Mouse (Mus musculus): ENCODE results near the gene Tmem69.

Gene Tmem69

DNA sequence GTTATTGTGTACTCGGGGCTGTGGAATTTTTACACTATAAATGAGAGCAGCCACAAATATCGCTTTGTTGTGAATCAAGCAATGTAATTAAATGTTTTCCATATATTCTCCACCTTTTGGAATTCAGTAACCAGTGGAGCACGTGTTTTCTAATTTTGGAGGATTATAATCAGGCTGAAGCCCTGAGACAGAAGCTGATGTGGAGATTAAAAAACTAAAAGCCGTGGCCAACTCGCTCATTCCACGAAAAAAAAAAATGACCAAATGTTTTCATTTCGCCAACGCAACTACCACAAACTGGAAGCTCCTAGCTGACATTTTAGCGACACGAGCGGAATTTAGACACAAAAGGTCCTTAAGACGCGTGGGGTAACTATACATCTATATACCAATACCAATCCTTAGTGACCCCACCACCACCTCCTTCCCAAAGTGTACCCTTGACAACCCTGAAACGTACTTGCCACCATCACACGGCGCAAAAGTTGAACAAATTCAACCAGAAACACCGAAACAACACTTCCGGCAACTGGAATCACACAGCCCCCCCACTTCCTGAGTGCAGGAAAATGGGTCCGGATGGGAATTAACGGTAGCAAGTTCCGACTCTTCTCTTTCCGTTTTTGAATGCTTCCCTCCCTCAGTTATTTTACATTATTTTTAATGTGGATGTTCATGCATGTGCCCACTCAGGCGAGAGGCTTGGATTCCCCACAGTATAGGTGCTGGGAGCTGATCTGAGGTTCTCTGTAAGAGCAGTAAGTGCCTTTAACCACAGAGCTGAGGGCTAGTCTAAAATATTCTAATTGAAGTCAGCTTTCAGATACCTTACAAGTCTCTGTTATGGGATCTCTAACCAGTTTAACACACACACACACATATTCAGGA lies at the start of gene Tmem69:
Tmem69 (minus strand) TSS at position 524 of the 888 bp plus-strand sequence.
- DNase-seq (ENCODE audit: low read depth, low spot score): peak; percentile 81

DNA sequence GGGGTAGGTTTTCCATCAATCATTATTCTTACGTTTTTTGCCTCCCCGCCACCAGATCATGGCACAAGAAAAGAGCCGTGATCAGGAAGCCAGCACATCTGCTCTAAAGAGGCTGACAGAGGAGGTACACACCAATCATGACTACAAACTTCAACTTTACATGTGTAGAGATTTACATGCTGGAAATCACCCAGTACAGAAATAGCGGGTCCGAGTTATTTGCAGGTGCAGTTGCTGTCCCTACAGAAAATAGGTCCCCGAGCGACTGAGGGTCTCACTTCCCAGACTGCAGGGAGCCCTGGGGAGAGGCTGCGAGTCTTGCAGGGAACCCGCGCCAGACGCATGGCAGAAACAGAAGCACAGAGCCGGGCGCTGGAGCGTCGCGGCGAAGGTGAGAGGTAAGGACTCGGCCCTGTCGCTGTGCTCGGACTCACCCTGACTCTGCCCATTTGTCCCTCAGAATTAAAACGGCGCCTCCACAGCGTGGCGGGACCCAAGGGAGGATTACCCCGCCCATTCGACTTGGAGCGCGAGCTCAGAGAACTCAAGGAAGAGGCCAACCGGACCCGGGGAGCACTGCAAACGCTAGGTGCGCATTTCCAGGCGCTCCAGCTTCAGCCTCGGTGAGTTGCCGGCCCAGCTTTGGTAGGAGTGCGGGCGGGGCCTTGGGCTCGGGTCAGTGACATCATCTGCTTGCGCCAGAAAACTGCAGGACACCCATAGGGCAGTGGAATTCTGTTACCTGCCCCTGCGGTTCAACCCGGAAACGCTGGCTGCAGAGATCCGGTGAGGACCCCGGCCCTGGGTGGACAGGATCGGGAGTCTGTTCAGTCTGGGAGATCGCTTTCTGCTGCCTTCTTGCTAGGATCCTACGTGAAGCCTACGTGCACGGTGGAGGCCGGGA lies 41.5 kb upstream of the Tmem69 start:
- peak; percentile 85 for DNase-seq (ENCODE audit: low read depth, low spot score)

DNA sequence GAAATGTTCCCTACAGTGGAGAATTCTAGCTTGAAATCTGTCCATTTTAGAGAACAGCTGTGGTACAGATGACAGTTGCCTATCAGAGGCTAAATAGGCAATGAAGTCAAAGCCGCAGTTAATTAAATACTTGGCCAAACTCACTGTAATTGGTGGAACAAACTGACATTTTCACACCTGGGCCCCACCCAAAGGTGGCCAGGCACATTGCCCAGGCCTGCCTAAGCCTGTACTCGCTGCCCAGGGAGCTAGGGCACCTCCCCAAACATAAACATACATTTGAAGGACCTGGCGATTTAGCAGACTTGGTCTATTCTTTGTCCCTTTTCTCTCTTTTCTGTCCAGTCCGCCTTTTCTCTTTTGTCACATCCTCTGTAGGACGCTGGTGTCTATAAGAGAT lies 40.6 kb upstream of the Tmem69 start, which contains the start of gene Ccdc17:
Ccdc17 (plus strand) TSS at position 276 of the 400 bp plus-strand sequence.
- no peak for DNase-seq (ENCODE audit: low read depth, low spot score)

DNA sequence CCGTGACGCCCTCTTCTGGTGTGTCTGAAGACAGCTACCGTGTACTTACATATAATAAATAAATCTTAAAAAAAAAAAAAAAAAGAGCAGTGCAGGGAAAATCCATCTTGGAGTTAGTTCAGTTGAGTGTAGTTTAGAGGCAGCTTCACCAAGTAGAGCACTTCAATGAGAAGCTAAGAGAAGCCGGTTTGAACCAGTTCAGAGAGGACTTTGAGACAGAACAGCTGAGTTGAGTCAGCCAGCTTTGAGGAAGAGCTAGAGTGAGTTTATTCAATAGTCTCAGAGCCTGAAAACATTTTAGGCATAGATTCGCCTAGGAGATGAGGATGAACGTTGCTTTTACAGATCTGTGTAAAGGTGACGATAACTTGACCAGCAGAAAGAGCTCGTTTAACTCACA lies 40.1 kb upstream of the Tmem69 start:
- no peak for DNase-seq (ENCODE audit: low read depth, low spot score)

DNA sequence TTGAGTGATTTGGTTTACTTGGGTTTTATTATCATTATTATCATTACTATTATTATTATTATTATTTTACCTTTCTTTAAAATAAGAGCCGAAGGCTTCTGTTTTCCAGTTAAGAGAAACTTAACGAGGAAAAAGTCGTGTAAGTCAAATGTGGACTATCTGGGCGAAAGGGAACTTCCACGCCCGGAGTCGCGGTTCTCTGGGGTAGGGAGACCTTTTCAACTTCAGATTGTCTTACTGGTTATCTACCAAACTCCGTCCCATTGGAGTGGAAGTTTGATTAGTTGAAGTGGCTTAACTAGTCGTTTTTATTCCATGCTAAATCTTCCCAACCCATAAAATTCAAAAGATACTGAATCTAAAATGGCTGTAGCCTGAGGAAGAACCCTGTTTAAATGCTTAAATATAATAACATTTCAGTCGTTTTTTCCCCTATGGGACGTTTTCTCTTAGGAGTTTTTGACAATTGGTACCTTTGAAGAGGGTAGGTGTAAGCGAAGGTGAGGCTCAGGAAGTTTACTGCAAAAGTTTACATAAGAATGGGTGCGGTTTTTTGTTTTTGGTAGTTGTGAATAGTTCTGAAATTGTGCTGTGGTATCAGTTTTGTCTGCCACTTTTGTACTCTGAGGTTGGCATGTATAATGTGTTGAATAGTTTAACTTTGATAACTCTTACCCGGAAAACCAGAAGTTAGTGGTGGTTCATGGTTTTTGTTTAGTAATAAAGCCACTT lies 2.6 kb upstream of the Tmem69 start:
- peak; percentile 34 for DNase-seq (ENCODE audit: low read depth, low spot score)

DNA sequence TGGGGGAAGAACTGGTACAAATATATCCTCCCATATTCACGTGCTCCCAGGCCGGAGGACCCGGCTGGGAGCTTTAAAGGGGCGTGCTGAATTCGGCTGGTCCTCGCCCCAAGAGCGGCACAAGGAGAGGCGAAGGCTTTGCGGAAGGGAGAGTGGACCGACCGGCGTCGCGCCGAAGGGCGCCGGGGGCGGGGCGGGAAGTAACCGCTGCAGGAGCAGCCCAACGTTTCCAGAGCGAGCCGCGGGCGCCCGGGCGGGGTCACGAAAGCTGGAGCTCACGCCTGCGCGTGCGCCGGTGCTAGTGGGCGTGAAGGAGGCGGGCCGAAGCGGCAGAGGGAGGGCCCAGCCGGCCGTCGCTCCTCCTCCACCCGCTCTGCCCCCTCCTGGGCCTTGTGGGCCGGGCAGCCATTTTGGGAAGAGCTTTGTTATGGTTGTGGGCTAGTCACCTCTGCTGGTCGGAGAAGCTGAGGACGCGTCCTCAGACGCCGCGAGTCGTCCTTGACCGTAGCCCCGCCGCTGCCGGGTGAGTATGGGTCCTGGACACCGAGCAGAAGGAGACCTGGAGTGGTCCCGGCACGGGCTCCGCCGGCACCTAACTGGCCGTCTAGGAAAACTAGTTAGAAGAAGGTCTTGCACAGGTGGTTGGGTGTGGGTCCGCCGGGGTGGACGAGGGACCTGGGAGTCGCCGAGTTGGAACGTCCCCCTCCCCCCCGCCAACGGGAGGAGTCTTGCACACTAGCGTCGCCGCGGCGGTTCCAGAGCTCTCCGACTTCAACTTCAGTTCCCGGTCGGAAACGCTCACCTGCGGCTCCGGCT lies 1.8 kb upstream of the Tmem69 start, which contains the start of gene Gpbp1l1:
Gpbp1l1 (plus strand) TSS at position 353 of the 816 bp plus-strand sequence.
- DNase-seq (ENCODE audit: low read depth, low spot score): peak; percentile 98

DNA sequence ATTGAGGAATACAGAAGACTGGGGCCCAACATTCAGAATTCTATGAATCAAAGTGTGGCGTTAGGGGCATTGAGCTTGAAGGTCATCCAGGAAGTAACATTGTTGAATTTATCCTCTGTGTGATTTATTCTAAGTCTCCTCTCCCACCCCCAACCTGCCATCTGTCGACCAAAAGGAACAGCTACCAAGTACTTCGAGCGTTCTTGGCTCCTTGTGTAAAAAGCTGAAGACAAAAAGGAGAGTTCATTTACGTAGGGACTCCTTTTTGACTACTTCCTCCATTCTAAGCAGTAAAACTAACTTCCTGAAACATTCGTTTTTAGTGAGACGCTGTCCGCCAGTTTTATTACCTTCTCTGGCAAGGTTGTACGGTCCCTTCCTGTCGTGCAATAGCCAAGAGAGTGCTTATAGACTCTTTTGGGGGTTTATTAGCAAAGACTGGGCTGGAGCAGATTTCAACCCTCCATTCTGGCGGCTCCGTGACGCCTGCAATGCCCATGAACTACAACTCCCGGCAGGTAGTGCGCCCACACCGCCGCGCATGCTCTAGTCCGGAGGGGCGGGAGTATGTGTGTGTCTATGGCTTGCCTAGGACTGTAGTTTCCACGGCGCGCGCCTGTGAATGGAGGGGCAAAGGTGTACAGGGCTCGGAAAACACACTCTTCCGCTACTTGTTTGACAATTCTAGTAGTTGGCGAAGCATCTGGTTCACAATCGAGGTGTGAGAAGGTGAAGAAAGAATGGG lies 997 bp upstream of the Tmem69 start:
- peak; percentile 97 for DNase-seq (ENCODE audit: low read depth, low spot score)

DNA sequence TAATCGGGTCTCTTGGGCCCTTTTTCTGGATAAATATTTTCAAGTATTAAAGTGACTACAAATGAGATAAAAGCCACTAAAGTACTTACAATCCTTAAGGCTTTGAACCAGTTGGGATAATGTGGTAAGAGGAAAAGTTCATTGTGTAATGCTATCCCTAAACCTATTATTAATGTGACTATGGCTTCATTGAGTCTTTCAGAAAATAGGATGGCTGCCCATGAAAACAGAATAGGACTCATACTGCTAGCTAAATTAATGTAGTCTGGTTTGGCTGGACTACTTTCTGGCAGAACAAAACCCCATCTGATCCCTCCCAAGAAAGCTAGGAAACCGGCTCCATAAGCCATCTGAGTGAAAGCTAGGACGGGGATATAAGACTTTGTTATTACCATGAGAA lies 2.7 kb downstream of the Tmem69 start:
- DNase-seq (ENCODE audit: low read depth, low spot score): no peak

DNA sequence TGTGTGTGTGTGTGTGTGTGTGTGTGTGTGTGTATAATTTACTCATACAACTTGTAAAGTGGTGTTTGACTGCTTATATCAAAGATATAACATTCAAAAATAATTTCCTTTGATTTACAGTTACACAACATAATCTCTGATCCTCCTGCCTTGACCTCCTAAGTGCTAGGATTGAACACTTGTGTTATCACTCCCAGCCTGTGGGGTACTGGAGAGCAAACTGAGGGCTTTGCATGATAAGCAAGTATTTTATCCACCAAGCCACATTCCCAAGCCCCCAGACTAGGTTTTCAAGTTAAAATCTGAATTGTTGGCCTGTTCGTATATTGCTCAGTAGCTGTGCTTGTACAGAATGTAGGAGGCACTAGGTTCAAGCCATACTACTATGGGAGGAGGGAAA lies 5.3 kb downstream of the Tmem69 start:
- no peak for DNase-seq (ENCODE audit: low read depth, low spot score)

DNA sequence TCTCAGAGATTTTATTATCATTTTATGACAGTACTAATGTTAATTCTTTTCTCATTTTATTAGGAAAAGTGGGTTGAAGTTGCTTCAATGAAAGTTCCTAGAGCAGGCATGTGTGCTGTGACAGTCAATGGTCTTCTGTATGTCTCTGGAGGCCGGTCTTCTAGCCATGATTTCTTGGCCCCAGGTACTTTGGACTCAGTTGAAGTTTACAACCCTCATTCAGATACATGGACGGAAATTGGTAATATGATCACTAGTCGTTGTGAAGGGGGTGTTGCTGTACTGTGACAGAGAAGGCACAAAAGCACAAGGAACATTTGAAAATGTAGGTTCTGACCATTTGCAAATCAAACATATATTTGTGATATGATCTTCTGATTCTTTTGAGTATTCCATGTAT lies 18.0 kb downstream of the Tmem69 start:
- no peak for DNase-seq (ENCODE audit: low read depth, low spot score)

DNA sequence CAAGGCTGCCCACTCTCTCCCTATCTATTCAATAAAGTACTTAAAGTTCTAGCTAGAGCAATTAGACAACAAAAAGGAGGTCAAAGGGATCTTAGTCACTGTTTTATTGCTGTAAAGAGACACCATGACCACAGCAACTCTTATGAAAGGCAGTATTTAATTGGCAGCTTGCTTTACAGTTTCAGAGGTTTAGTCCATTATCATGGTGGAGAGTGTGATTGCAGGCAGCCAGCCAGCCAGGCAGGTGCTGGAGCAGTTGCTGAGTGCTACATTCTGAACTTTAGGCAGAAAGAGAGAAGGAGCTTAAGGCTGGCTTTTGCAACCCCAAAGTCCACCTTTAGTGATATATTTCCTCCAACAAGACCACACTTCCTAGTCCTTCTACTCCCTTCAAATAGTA lies 19.4 kb downstream of the Tmem69 start:
- DNase-seq (ENCODE audit: low read depth, low spot score): no peak

DNA sequence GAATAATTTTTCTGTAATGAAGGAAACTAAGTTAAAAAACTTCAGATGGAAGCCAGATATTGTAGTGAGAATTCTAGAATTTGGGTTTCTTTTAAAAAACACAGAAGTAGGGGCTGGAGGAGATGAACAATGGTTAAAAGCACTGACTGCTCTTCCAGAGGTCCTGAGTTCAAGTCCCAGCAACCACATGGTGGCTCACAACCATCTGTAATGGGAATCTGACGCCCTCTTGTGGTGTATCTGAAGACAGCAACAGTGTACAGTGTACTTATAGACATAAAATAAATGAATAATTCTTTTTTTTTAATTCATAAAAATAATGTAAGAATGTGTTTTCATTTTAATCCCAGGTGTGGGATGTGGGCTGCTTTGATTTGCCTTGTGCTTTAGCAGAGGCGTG lies 24.6 kb downstream of the Tmem69 start:
- peak; percentile 27 for DNase-seq (ENCODE audit: low read depth, low spot score)

DNA sequence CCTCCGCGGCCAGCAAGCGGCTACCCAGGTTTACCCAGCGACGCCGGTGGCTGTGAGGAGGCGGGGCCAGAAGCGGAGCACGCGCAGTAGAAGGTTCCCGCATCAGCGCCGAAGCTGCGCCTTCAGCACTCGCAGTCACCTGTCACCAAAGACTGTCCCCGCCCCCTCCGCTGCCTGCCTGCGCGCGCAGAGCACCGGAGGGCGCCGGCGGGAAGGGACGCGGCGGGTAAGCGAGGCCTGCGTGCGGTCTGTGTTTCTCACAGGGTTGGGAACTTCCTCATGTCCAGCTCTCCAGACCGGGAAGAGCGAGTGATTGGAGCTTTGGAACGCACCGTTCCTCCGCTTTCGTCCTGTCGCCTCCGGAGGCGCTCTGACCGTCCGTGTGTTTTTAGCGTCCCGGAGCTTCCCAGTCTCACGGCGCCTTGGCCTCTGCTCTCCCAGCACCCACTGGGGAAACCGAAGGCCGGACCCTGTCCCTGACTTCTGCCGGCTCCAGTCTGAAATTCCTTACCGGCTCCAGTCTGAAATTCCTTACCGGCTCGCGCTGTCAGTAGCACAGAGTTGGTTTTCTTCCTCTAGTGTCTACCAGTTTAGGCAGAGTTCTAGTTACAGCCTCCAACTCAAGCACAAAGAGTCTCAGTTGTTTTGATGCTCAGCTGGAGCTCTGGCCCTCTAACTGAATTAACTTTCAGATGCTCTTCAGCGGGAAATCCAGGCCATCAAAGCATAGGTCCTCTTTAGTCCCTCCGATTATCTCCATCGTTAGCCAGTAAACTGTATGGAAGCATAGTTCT lies 48.1 kb downstream of the Tmem69 start, which contains the start of gene Ipp:
Ipp (plus strand) TSS at position 125 of the 794 bp plus-strand sequence.
- peak; percentile 98 for DNase-seq (ENCODE audit: low read depth, low spot score)

DNA sequence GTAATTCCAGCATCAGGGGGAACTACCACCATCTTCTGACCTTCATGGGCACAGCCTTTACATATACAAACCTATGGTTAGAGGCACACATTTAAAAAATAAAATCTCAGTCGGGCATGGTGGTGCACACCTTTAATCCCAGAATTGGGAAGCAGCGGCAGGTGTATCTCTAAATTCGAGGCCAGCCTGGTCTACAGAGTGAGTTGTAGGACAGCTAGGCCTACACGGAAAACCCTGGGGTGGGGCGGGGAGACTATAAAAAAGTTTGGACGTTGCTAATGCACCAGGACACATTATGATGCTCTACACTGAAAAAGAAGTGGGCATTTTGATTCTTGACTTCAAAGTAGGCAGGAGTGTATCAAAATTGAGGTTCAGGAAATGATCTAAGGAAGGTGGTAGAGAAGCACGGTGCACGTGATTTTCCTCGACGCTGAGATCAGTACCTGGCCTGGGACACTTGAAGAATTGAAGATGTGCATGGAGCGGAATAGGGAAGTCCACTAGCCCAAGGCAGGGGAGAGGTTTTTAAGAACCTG lies 48.8 kb downstream of the Tmem69 start:
- no peak for DNase-seq (ENCODE audit: low read depth, low spot score)

All from CD4-positive, CD25-positive, alpha-beta regulatory T cell, adult 2 months (primary cell).